Mouse (Mus musculus) midbrain, embryonic 14.5 days (tissue): ENCODE measurements around the gene Gm44596. TPM values are rescaled to one million over a fixed set of nuclear protein-coding genes. Genes with fewer than 3 reads are reported as not detected.

Experiments
- ATAC-seq: fragments of 200-750 bp; cut with Nextera tagmentation; 2 replicates; pipeline ENCODE4 v1.8.0; 2017; ENCODE audit warnings: moderate number of reproducible peaks, moderate library complexity; ENCODE audit not compliant: low FRiP score, low TSS enrichment
- DNase-seq: peaks from one replicate; pipeline ENCODE4 v3.0.0-alpha.2; 2015
- H3K27ac ChIP-seq: fragments of 300-500 bp; sonication (generic); replicated peaks from 2 replicates; pipeline ENCODE4 v1.5.1; 2014; ENCODE audit warnings: mild to moderate bottlenecking, low read depth, low read length, moderate library complexity
- H3K27me3 ChIP-seq: fragments of 300-500 bp; sonication (generic); 2 replicates; pipeline ENCODE4 v1.6.1; 2014; ENCODE audit warnings: low read length, control low read depth, mixed read lengths; ENCODE audit not compliant: control insufficient read depth, insufficient read depth
- H3K36me3 ChIP-seq: fragments of 300-500 bp; sonication (generic); 2 replicates; pipeline ENCODE4 v1.6.1; 2014; ENCODE audit warnings: low read length, control low read depth; ENCODE audit not compliant: control insufficient read depth, insufficient read depth
- H3K4me1 ChIP-seq: fragments of 300-500 bp; sonication (generic); 2 replicates; pipeline ENCODE4 v1.6.1; 2014; ENCODE audit warnings: mild to moderate bottlenecking, antibody characterized with exemption, low read length, control low read depth; ENCODE audit not compliant: control insufficient read depth, insufficient read depth
- H3K4me2 ChIP-seq: fragments of 300-500 bp; sonication (generic); 2 replicates; pipeline ENCODE4 v1.6.1; 2014; ENCODE audit warnings: mild to moderate bottlenecking, low read length, moderate library complexity
- H3K4me3 ChIP-seq: fragments of 300-500 bp; sonication (generic); replicated peaks from 2 replicates; pipeline ENCODE4 v1.5.1; 2014; ENCODE audit warnings: low read depth, low read length
- H3K9ac ChIP-seq: fragments of 300-500 bp; sonication (generic); replicated peaks from 2 replicates; pipeline ENCODE4 v1.6.1; 2014; ENCODE audit warnings: mild to moderate bottlenecking, low read length, moderate library complexity
- H3K9me3 ChIP-seq: fragments of 300-500 bp; sonication (generic); 2 replicates; pipeline ENCODE4 v1.6.1; 2016; ENCODE audit warnings: low read length, control low read depth, mixed read lengths; ENCODE audit not compliant: control insufficient read depth
- WGBS: fragments of 180-500 bp; shearing (Covaris S2); extraction: QIAGEN DNeasy Blood & Tissue Kit; methylation state at CpG from one replicate; pipeline ENCODE4 v1.1.7; 2014; 5-methylcytosine and 5-hydroxymethylcytosine counted together
- polyA plus RNA-seq: library from polyadenylated mRNA; unstranded; fragments of >200 nt; fragmentation: Nextera tagmentation; extraction: Ambion mirVana; gene quantifications from 2 replicates; pipeline ENCODE4 v1.2.1, GENCODE M21; 2014

Gene Gm44596
- polyA plus RNA-seq, 1 experiment from 2014 or later, result not detected

- ATAC-seq (no peak), DNase-seq (no peak)
- no peaks in the 10 kb centered on the region for H3K4me1 ChIP-seq
- H3K4me2 ChIP-seq, result no peak overlapping the region
- no peaks in the 10 kb centered on the region for H3K27me3 ChIP-seq
- H3K9me3 ChIP-seq, result no peaks in the 10 kb centered on the region
- 100% methylated on average over 2 of the region's 2 CpGs for WGBS
- H3K9ac ChIP-seq, result no peak overlapping the region
- H3K4me3 ChIP-seq, result no peak overlapping the region
- no peak overlapping the region for H3K27ac ChIP-seq
- H3K36me3 ChIP-seq, result peaks cover 55% of the 10 kb centered on the region
These were observed 54.0 kb downstream of the Gm44596 start for GRCm38 (mm10) chr6:128429300-128429699.

GRCm38 (mm10) chr6:128429826-128430225 is 54.5 kb downstream of the Gm44596 start:
- Histone ChIP-seq H3K4me1 (no peaks in the 10 kb centered on the region), H3K9ac (no peak overlapping the region), H3K36me3 (peaks cover 60% of the 10 kb centered on the region), H3K4me3 (no peak overlapping the region), H3K9me3 (no peaks in the 10 kb centered on the region), H3K27me3 (no peaks in the 10 kb centered on the region), H3K4me2 (no peak overlapping the region), H3K27ac (no peak overlapping the region)
- 97% methylated on average over 6 of the region's 6 CpGs for WGBS
- DNase-seq (no peak), ATAC-seq (no peak)

- Histone ChIP-seq H3K4me3 (no peak overlapping the region), H3K27ac (no peak overlapping the region), H3K4me1 (peaks cover 11% of the 10 kb centered on the region), H3K27me3 (no peaks in the 10 kb centered on the region), H3K4me2 (no peak overlapping the region), H3K36me3 (peaks cover 78% of the 10 kb centered on the region), H3K9ac (no peak overlapping the region), H3K9me3 (no peaks in the 10 kb centered on the region)
- WGBS, result 83% methylated on average over 13 of the region's 13 CpGs
- ATAC-seq (no peak), DNase-seq (peak; percentile 30)
These were observed 57.1 kb downstream of the Gm44596 start for GRCm38 (mm10) chr6:128432356-128432915.

- no peak overlapping the region for H3K4me3 ChIP-seq
- H3K4me2 ChIP-seq, result no peak overlapping the region
- peaks cover 74% of the 10 kb centered on the region for H3K36me3 ChIP-seq
- peaks cover 11% of the 10 kb centered on the region for H3K4me1 ChIP-seq
- WGBS, result 95% methylated on average over 13 of the region's 13 CpGs
- H3K9ac ChIP-seq, result no peak overlapping the region
- DNase-seq (no peak), ATAC-seq (no peak)
- H3K27me3 ChIP-seq, result no peaks in the 10 kb centered on the region
- no peak overlapping the region for H3K27ac ChIP-seq
- no peaks in the 10 kb centered on the region for H3K9me3 ChIP-seq
These were observed 58.3 kb downstream of the Gm44596 start for GRCm38 (mm10) chr6:128433566-128433965.

GRCm38 (mm10) chr6:128435474-128435873 is 60.2 kb downstream of the Gm44596 start:
- no peak overlapping the region for H3K4me3 ChIP-seq
- 90% methylated on average over 5 of the region's 5 CpGs for WGBS
- ATAC-seq, result no peak
- peaks cover 59% of the 10 kb centered on the region for H3K36me3 ChIP-seq
- no peaks in the 10 kb centered on the region for H3K9me3 ChIP-seq
- no peak overlapping the region for H3K27ac ChIP-seq
- H3K4me1 ChIP-seq, result peaks cover 11% of the 10 kb centered on the region
- DNase-seq, result no peak
- H3K27me3 ChIP-seq, result no peaks in the 10 kb centered on the region
- no peak overlapping the region for H3K9ac ChIP-seq
- no peak overlapping the region for H3K4me2 ChIP-seq

- Histone ChIP-seq H3K36me3 (peaks cover 51% of the 10 kb centered on the region), H3K27ac (no peak overlapping the region), H3K4me2 (peak overlapping the region; percentile 60), H3K9ac (peak overlapping the region; percentile 97), H3K27me3 (no peaks in the 10 kb centered on the region), H3K4me1 (peaks cover 11% of the 10 kb centered on the region), H3K9me3 (no peaks in the 10 kb centered on the region), H3K4me3 (peak overlapping the region; percentile 98)
- no peak for DNase-seq
- no peak for ATAC-seq
- WGBS, result 87% methylated on average over 8 of the region's 8 CpGs
These were observed 61.2 kb downstream of the Gm44596 start for GRCm38 (mm10) chr6:128436356-128437005.

GRCm38 (mm10) chr6:128437288-128437687 is 62.0 kb downstream of the Gm44596 start:
- Histone ChIP-seq H3K9me3 (no peaks in the 10 kb centered on the region), H3K4me3 (peak overlapping the region; percentile 98), H3K27ac (peak overlapping the region; percentile 92), H3K4me2 (peak overlapping the region; percentile 60), H3K4me1 (peaks cover 11% of the 10 kb centered on the region), H3K36me3 (peaks cover 43% of the 10 kb centered on the region), H3K9ac (peak overlapping the region; percentile 97), H3K27me3 (no peaks in the 10 kb centered on the region)
- DNase-seq (no peak), ATAC-seq (no peak)
- 3% methylated on average over 10 of the region's 10 CpGs for WGBS

GRCm38 (mm10) chr6:128437731-128438316 is 62.5 kb downstream of the Gm44596 start:
- Histone ChIP-seq H3K4me2 (peak overlapping the region; percentile 60), H3K9ac (peak overlapping the region; percentile 97), H3K27me3 (no peaks in the 10 kb centered on the region), H3K36me3 (peaks cover 37% of the 10 kb centered on the region), H3K4me1 (peaks cover 11% of the 10 kb centered on the region), H3K9me3 (no peaks in the 10 kb centered on the region), H3K27ac (peak overlapping the region; percentile 92), H3K4me3 (peak overlapping the region; percentile 98)
- WGBS, result under 1% methylated on average over 52 of the region's 52 CpGs
- ATAC-seq (peak; percentile 79), DNase-seq (peak; percentile 83)
